ENCODE assay signal across 11 mouse cellular contexts in the genomic region with DNA sequence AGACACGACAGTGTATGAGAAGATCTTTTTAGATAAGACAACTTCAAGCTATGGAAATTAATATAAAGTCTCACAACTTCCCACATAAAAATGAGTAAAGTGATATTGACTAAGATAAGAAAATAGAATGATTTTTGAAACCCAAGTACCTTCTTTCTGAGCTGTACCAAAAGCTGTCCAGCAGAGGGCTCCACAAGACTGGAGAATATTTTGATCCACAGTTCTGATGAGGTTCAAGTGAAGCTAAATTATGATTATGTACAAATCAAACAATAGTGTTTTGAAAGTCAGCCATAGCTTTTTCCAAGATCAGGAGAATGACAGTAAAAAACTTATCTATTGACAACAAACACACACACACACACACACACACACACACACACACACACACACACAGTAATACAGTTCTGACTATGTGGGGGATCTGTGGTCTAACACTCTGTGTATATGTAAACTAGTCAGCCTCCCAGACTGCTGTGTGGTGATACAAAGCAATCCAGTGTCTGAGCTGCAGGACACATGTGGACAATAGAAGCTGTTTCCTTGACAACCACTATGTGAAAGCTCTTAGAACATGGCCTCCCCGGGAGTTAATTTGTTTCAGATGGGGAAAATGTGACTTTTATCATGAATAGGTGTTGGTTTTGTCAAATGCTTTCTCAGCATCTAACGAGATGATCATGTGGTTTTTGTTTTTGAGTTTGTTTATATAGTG.
A peak's percentile ranks its signal among the peaks of the same experiment; 100 is the strongest.
DNase-seq lines count a peak whose midpoint lies in the region; ATAC-seq lines count a peak whose summit lies in the region.
"Had no signal": no experiment of that assay in that cellular context is flagged by ENCODE, and none has a peak within 500 bp of the region (broad histone marks: within the 10 kb centered on the region; RNA-seq: fewer than 3 reads in every experiment).

No protein-coding gene starts in this region.

- ATAC-seq in hindbrain, embryonic 13.5 days (ENCODE audit: low FRiP score): peak; percentile 79
- peak; percentile 94 for ATAC-seq in midbrain, embryonic 16.5 days
- ATAC-seq in megakaryocyte-erythroid progenitor cell, adult 5-6 weeks (replicated peaks; ENCODE audit: low FRiP score, low TSS enrichment, poor library complexity, severe bottlenecking): no peak

- no peak overlapping the region for H3K4me3 ChIP-seq in hindbrain, embryonic 13.5 days
- H3K4me3 ChIP-seq in midbrain, embryonic 16.5 days (ENCODE audit: low read depth, low read length): no peak overlapping the region
- H3K4me3 ChIP-seq: embryonic facial prominence, embryonic 13.5 days; liver, embryonic 15.5 days; myocyte had no signal

- no peaks in the 10 kb centered on the region for H3K27me3 ChIP-seq in hindbrain, embryonic 13.5 days
- H3K27me3 ChIP-seq in midbrain, embryonic 16.5 days (ENCODE audit: control insufficient read depth, insufficient read depth, low read depth, low read length): no peaks in the 10 kb centered on the region
- H3K27me3 ChIP-seq: embryonic facial prominence, embryonic 13.5 days; liver, embryonic 15.5 days had no signal

- 23% methylated on average over 3 of the region's 3 CpGs for WGBS in hindbrain, embryonic 13.5 days
- WGBS in midbrain, embryonic 16.5 days: 21% methylated on average over 3 of the region's 3 CpGs

- H3K4me1 ChIP-seq in hindbrain, embryonic 13.5 days (replicated peaks): no peaks in the 10 kb centered on the region
- no peaks in the 10 kb centered on the region for H3K4me1 ChIP-seq in midbrain, embryonic 16.5 days (ENCODE audit: control insufficient read depth, insufficient read depth, low read length)
- H3K4me1 ChIP-seq: embryonic facial prominence, embryonic 13.5 days; liver, embryonic 15.5 days had no signal

- no peak overlapping the region for H3K9ac ChIP-seq in hindbrain, embryonic 13.5 days
- no peak overlapping the region for H3K9ac ChIP-seq in midbrain, embryonic 16.5 days (ENCODE audit: low read depth, low read length)
- H3K9ac ChIP-seq: embryonic facial prominence, embryonic 13.5 days; liver, embryonic 15.5 days had no signal

- H3K36me3 ChIP-seq in hindbrain, embryonic 13.5 days: no peaks in the 10 kb centered on the region
- no peaks in the 10 kb centered on the region for H3K36me3 ChIP-seq in midbrain, embryonic 16.5 days (ENCODE audit: control insufficient read depth, insufficient read depth, low read length)
- H3K36me3 ChIP-seq: embryonic facial prominence, embryonic 13.5 days; liver, embryonic 15.5 days had no signal

- H3K9me3 ChIP-seq in hindbrain, embryonic 13.5 days: no peaks in the 10 kb centered on the region
- H3K9me3 ChIP-seq in midbrain, embryonic 16.5 days (replicated peaks; ENCODE audit: control insufficient read depth, low read length, poor library complexity, severe bottlenecking): no peaks in the 10 kb centered on the region
- H3K9me3 ChIP-seq: embryonic facial prominence, embryonic 13.5 days; liver, embryonic 15.5 days had no signal

- no peak overlapping the region for H3K27ac ChIP-seq in hindbrain, embryonic 13.5 days
- no peak overlapping the region for H3K27ac ChIP-seq in midbrain, embryonic 16.5 days (ENCODE audit: low read length)
- H3K27ac ChIP-seq: embryonic facial prominence, embryonic 13.5 days; liver, embryonic 15.5 days had no signal

- DNase-seq in cerebellum, postnatal 10 days: peak; percentile 2 to 8
- DNase-seq in cerebellum, adult 9-11 months: no peak
- DNase-seq in embryo, embryonic 11.5 days (ENCODE audit: low read depth, low spot score): peak; percentile 31
- no peak for DNase-seq in layer of hippocampus, postnatal 36 days
- DNase-seq in B cell, adult 2 months: no peak

- H3K4me2 ChIP-seq in hindbrain, embryonic 13.5 days: no peak overlapping the region
- H3K4me2 ChIP-seq in midbrain, embryonic 16.5 days (ENCODE audit: low read length): no peak overlapping the region
- H3K4me2 ChIP-seq: embryonic facial prominence, embryonic 13.5 days; liver, embryonic 15.5 days had no signal

Comparison
In these comparisons a context has a peak if more than half of its experiments do, and no peak if none do; other contexts are left out.
1. DNase-seq: peak in cerebellum, postnatal 10 days (2 of 2) and embryo, embryonic 11.5 days (single experiment); none in cerebellum, adult 9-11 months (single experiment), layer of hippocampus, postnatal 36 days (0 of 2) and B cell, adult 2 months (0 of 2).